Mouse (Mus musculus): ENCODE results near the gene Syncrip. TPM values are rescaled to one million over a fixed set of nuclear protein-coding genes. Genes with fewer than 3 reads are reported as not detected.
"Not testable (repeated sequence)": the region's sequence is repeated elsewhere in the genome, so short reads cannot be mapped to it uniquely, and the experiment has no call there.

The Syncrip gene
- total RNA-seq, 2 experiments from 2014 or later, result 77.9 to 81.8 TPM

- DNase-seq (ENCODE audit: low spot score in 2 of 2), result no peak
Observed at GRCm38 (mm10) chr9:88484531-88484930, 2.2 kb upstream of the Syncrip start.

- peak; percentile 84 to 88 for DNase-seq (ENCODE audit: low spot score in 2 of 2)
Observed at GRCm38 (mm10) chr9:88482829-88483396, 539 bp upstream of the Syncrip start.

GRCm38 (mm10) chr9:88481791-88482160 is 598 bp downstream of the Syncrip start:
- DNase-seq (ENCODE audit: low spot score in 2 of 2), result peak; percentile 50 to 59

GRCm38 (mm10) chr9:88481061-88481790 is 1.1 kb downstream of the Syncrip start:
- DNase-seq (ENCODE audit: low spot score in 2 of 2), result peak; percentile 39 to 40

GRCm38 (mm10) chr9:88480120-88480519 is 2.3 kb downstream of the Syncrip start:
- DNase-seq (ENCODE audit: low spot score in 2 of 2), result no peak

- DNase-seq (ENCODE audit: low spot score in 2 of 2), result no peak
Observed at GRCm38 (mm10) chr9:88476138-88476537, 6.2 kb downstream of the Syncrip start.

GRCm38 (mm10) chr9:88461017-88461416 is 21.4 kb downstream of the Syncrip start:
- DNase-seq (ENCODE audit: low spot score in 2 of 2), result not testable (repeated sequence)

- DNase-seq (ENCODE audit: low spot score in 2 of 2), result no peak
Observed at GRCm38 (mm10) chr9:88439991-88440390, 42.4 kb downstream of the Syncrip start.

- no peak for DNase-seq (ENCODE audit: low spot score in 2 of 2)
Observed at GRCm38 (mm10) chr9:88439238-88439600, 43.2 kb downstream of the Syncrip start.

- peak; percentile 97 for DNase-seq (ENCODE audit: low spot score in 2 of 2)
Observed at GRCm38 (mm10) chr9:88438555-88439237, 43.7 kb downstream of the Syncrip start, which contains the start of gene Snx14. TSS of gene Snx14 (minus strand) at chr9:88438958.

GRCm38 (mm10) chr9:88438237-88438554 is 44.2 kb downstream of the Syncrip start:
- DNase-seq (ENCODE audit: low spot score in 2 of 2), result peak in 1 of 2 experiments; percentile 10

GRCm38 (mm10) chr9:88437342-88438236 is 44.8 kb downstream of the Syncrip start:
- no peak for DNase-seq (ENCODE audit: low spot score in 2 of 2)

GRCm38 (mm10) chr9:88424356-88424755 is 58.0 kb downstream of the Syncrip start:
- no peak for DNase-seq (ENCODE audit: low spot score in 2 of 2)

- no peak for DNase-seq (ENCODE audit: low spot score in 2 of 2)
Observed at GRCm38 (mm10) chr9:88422428-88422827, 59.9 kb downstream of the Syncrip start.

- no peak for DNase-seq (ENCODE audit: low spot score in 2 of 2)
Observed at GRCm38 (mm10) chr9:88416752-88417151, 65.6 kb downstream of the Syncrip start.

GRCm38 (mm10) chr9:88409978-88410377 is 72.4 kb downstream of the Syncrip start:
- DNase-seq (ENCODE audit: low spot score in 2 of 2), result no peak

GRCm38 (mm10) chr9:88404515-88404914 is 77.9 kb downstream of the Syncrip start:
- DNase-seq (ENCODE audit: low spot score in 2 of 2), result no peak

- peak in 1 of 2 experiments; percentile 21 for DNase-seq (ENCODE audit: low spot score in 2 of 2)
Observed at GRCm38 (mm10) chr9:88404088-88404487, 78.3 kb downstream of the Syncrip start.

GRCm38 (mm10) chr9:88398461-88398860 is 83.9 kb downstream of the Syncrip start:
- DNase-seq (ENCODE audit: low spot score in 2 of 2), result no peak
